In genomic region chr15:24724664-24725063, GRCm38 (mm10) we compare ENCODE assay signal across 8 mouse cellular contexts.
DNase-seq lines count a peak whose midpoint lies in the region; ATAC-seq and TF ChIP-seq lines count a peak whose summit lies in the region.

No protein-coding gene starts in this region.

- peak; percentile 65 for TF ChIP-seq CTCF in forebrain, postnatal 0 days (IDR thresholded peaks at IDR 0.05; ENCODE audit: low read depth)

- no peaks in the 10 kb centered on the region for H3K4me1 ChIP-seq in forebrain, postnatal 0 days (ENCODE audit: insufficient read depth)
- H3K4me1 ChIP-seq in neural tube, embryonic 12.5 days: no peaks in the 10 kb centered on the region

- H3K9me3 ChIP-seq in forebrain, postnatal 0 days (ENCODE audit: low read length): no peaks in the 10 kb centered on the region
- H3K9me3 ChIP-seq in neural tube, embryonic 12.5 days: no peaks in the 10 kb centered on the region

- peak; percentile 25 to 42 for DNase-seq in frontal cortex, postnatal 14 days (ENCODE audit: low spot score in 2 of 2)
- peak; percentile 47 for DNase-seq in 3T3-L1 (ENCODE audit: low read depth, low spot score)
- DNase-seq in cerebellum, adult 11-12 months: peak; percentile 6
- DNase-seq in forebrain, postnatal 0 days: peak; percentile 42
- DNase-seq in layer of hippocampus, postnatal 36 days: peak; percentile 20 to 23

- 45% methylated on average over 4 of the region's 4 CpGs for WGBS in forebrain, postnatal 0 days
- WGBS in neural tube, embryonic 12.5 days: 41% methylated on average over 4 of the region's 4 CpGs

- H3K9ac ChIP-seq in forebrain, postnatal 0 days: no peak overlapping the region
- no peak overlapping the region for H3K9ac ChIP-seq in neural tube, embryonic 12.5 days

- H3K4me3 ChIP-seq in forebrain, postnatal 0 days (ENCODE audit: low read depth, low read length): no peak overlapping the region
- no peak overlapping the region for H3K4me3 ChIP-seq in neural tube, embryonic 12.5 days

- H3K4me2 ChIP-seq in forebrain, postnatal 0 days (ENCODE audit: low read depth): no peak overlapping the region
- H3K4me2 ChIP-seq in neural tube, embryonic 12.5 days (replicated peaks): no peak overlapping the region

- H3K36me3 ChIP-seq in forebrain, postnatal 0 days (ENCODE audit: insufficient read depth): no peaks in the 10 kb centered on the region
- H3K36me3 ChIP-seq in neural tube, embryonic 12.5 days: no peaks in the 10 kb centered on the region

- ATAC-seq in frontal cortex, adult (ENCODE audit: low TSS enrichment): no peak
- ATAC-seq in forebrain, postnatal 0 days: peak; percentile 85
- ATAC-seq in neural tube, embryonic 12.5 days (ENCODE audit: low FRiP score, low read depth): peak; percentile 89
- no peak for ATAC-seq in granulocyte monocyte progenitor cell, adult 5-6 weeks (replicated peaks; ENCODE audit: poor library complexity, severe bottlenecking)

- H3K27me3 ChIP-seq in forebrain, postnatal 0 days (ENCODE audit: insufficient read depth, low read length): no peaks in the 10 kb centered on the region
- no peaks in the 10 kb centered on the region for H3K27me3 ChIP-seq in neural tube, embryonic 12.5 days (replicated peaks)

- no peak overlapping the region for H3K27ac ChIP-seq in forebrain, postnatal 0 days (ENCODE audit: low read depth, low read length)
- no peak overlapping the region for H3K27ac ChIP-seq in neural tube, embryonic 12.5 days

Comparison
In these comparisons a context has a peak if more than half of its experiments do, and no peak if none do; other contexts are left out.
1. ATAC-seq: peak in forebrain, postnatal 0 days (single experiment) and neural tube, embryonic 12.5 days (single experiment); none in frontal cortex, adult (single experiment) and granulocyte monocyte progenitor cell, adult 5-6 weeks (single experiment).
2. Peak in every context shown above with its lines, with median percentiles within 50 percentile points of each other: DNase-seq.